Mouse (Mus musculus) E14TG2a.4 (cell line): ENCODE results near the gene Trp73.

Source experiments
- CTCF ChIP-seq: conservative IDR thresholded peaks from 2 replicates; pipeline ENCODE4 v1.5.1; 2014; ENCODE audit warnings: low read length
- NANOG ChIP-seq: IDR thresholded peaks from 2 replicates; pipeline ENCODE4 v1.6.1; 2014; ENCODE audit warnings: borderline replicate concordance, low read length, mixed read lengths

- TF ChIP-seq CTCF (no peak), NANOG (no peak)
Measured at GRCm38 (mm10) chr4:154139671-154140181, 282 bp downstream of the Trp73 start.
